Comparison of ENCODE assay signal across 12 mouse cellular contexts in the genomic region with DNA sequence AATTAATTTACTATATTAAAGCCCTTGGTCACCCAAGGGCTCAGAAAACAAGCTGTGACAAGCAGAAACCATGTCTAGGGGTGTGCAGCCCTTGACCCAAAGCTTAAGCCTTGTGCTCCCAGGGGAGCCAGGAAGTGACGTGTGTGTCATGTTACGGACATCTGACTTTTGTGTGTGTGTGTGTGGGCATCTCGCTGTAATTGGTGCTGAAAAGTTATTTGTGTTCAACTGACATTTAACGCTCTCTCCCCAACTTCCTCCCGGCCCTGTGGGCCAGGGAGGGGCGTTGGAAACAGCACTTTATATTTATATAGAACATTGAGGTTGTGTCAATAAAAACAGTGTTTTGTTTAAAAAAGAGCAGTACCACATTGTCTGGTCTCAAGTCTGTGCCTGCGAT. TPM values are rescaled to one million over a fixed set of nuclear protein-coding genes. Genes with fewer than 3 reads are reported as not detected.
DNase-seq lines count a peak whose midpoint lies in the region; ATAC-seq and TF ChIP-seq lines count a peak whose summit lies in the region.
"Had no signal": no experiment of that assay in that cellular context is flagged by ENCODE, and none has a peak within 500 bp of the region (broad histone marks: within the 10 kb centered on the region; RNA-seq: fewer than 3 reads in every experiment).

No protein-coding gene starts in this region.

- peaks cover 31% of the 10 kb centered on the region for H3K27me3 ChIP-seq in hindbrain, embryonic 14.5 days (ENCODE audit: control insufficient read depth, insufficient read depth, low read length)
- H3K27me3 ChIP-seq in hindbrain, embryonic 16.5 days (replicated peaks; ENCODE audit: control insufficient read depth, insufficient read depth, low read length) = peaks cover 14% of the 10 kb centered on the region
- H3K27me3 ChIP-seq in C2C12 (ENCODE audit: control insufficient read depth, insufficient read depth, insufficient read length) (no peaks in the 10 kb centered on the region), myocyte (ENCODE audit: control insufficient read depth, insufficient read depth, insufficient read length) (no peaks in the 10 kb centered on the region)
- H3K27me3 ChIP-seq: Patski had no signal

- no peak overlapping the region for H3K4me3 ChIP-seq in hindbrain, embryonic 14.5 days (replicated peaks; ENCODE audit: low read length)
- H3K4me3 ChIP-seq in hindbrain, embryonic 16.5 days (ENCODE audit: low read length) = no peak overlapping the region
- H3K4me3 ChIP-seq in C2C12 (ENCODE audit: insufficient read depth, poor library complexity, severe bottlenecking) (peak overlapping the region; percentile 72), myocyte (no peak overlapping the region)

- TF ChIP-seq POLR2A in myocyte (IDR thresholded peaks at IDR 0.05; ENCODE audit: insufficient read length, low read depth) = no peak

- 0 out of 2 replicates have a peak, but pooled peaks cover 13% of the 10 kb centered on the region for H3K4me1 ChIP-seq in hindbrain, embryonic 14.5 days (replicated peaks; ENCODE audit: control insufficient read depth, insufficient read depth, low read length)
- H3K4me1 ChIP-seq in hindbrain, embryonic 16.5 days (ENCODE audit: control insufficient read depth, insufficient read depth, low read depth, low read length) = peaks cover 11% of the 10 kb centered on the region

- H3K36me3 ChIP-seq in hindbrain, embryonic 14.5 days (replicated peaks; ENCODE audit: control insufficient read depth, insufficient read depth) = no peaks in the 10 kb centered on the region
- H3K36me3 ChIP-seq in hindbrain, embryonic 16.5 days (ENCODE audit: control insufficient read depth, insufficient read depth, low read length) = no peaks in the 10 kb centered on the region
- H3K36me3 ChIP-seq in C2C12 (ENCODE audit: control insufficient read depth, insufficient read depth) (peaks cover 16% of the 10 kb centered on the region), myocyte (ENCODE audit: control insufficient read depth, insufficient read depth) (no peaks in the 10 kb centered on the region)
- H3K36me3 ChIP-seq: midbrain, embryonic 10.5 days had no signal

- peak overlapping the region; percentile 95; the same call in 1 of the 2 replicates for H3K4me2 ChIP-seq in hindbrain, embryonic 14.5 days (replicated peaks)
- H3K4me2 ChIP-seq in hindbrain, embryonic 16.5 days (ENCODE audit: low read length) = no peak overlapping the region
- peak overlapping the region; percentile 85 for H3K4me2 ChIP-seq in myocyte (ENCODE audit: low read depth)

- WGBS in hindbrain, embryonic 14.5 days = 65% methylated on average over 7 of the region's 7 CpGs
- WGBS in hindbrain, embryonic 16.5 days = 69% methylated on average over 7 of the region's 7 CpGs

- peaks cover 10% of the 10 kb centered on the region for H3K79me3 ChIP-seq in C2C12 (ENCODE audit: low read depth)

- H3K9me3 ChIP-seq in hindbrain, embryonic 14.5 days (ENCODE audit: control insufficient read depth, low read length) = no peaks in the 10 kb centered on the region
- no peaks in the 10 kb centered on the region for H3K9me3 ChIP-seq in hindbrain, embryonic 16.5 days (ENCODE audit: control insufficient read depth, low read length)
- H3K9me3 ChIP-seq: midbrain, embryonic 10.5 days had no signal

- no peak for DNase-seq in hindbrain, embryonic 14.5 days (ENCODE audit: low spot score)
- DNase-seq in ovary, postnatal 10 days (ENCODE audit: low spot score) = no peak
- no peak for DNase-seq in left cerebral cortex, adult 9 months (ENCODE audit: low spot score in 2 of 2)
- DNase-seq in embryo, embryonic 9.5 days (ENCODE audit: extremely low spot score) = no peak
- DNase-seq: kidney, adult 9 months; retina, postnatal 1 day had no signal

- no peak overlapping the region for H3K9ac ChIP-seq in hindbrain, embryonic 14.5 days
- no peak overlapping the region for H3K9ac ChIP-seq in hindbrain, embryonic 16.5 days (ENCODE audit: low read depth, low read length)

- TF ChIP-seq CTCF in C2C12 (IDR thresholded peaks at IDR 0.05; ENCODE audit: control insufficient read depth, insufficient read depth, insufficient read length) = no peak

- H3K79me2 ChIP-seq in C2C12 (ENCODE audit: control insufficient read depth, insufficient read depth) (peaks cover 23% of the 10 kb centered on the region), myocyte (ENCODE audit: control insufficient read depth, insufficient read depth) (no peaks in the 10 kb centered on the region)

- no peak overlapping the region for H3K27ac ChIP-seq in hindbrain, embryonic 14.5 days
- H3K27ac ChIP-seq in hindbrain, embryonic 16.5 days (ENCODE audit: low read depth, low read length) = no peak overlapping the region
- H3K27ac ChIP-seq: midbrain, embryonic 10.5 days had no signal

- H3ac ChIP-seq in C2C12 (ENCODE audit: control insufficient read depth, insufficient read length, low read depth) (peak overlapping the region; percentile 26), myocyte (ENCODE audit: control insufficient read depth, insufficient read length) (no peak overlapping the region)

- ATAC-seq in hindbrain, embryonic 14.5 days (ENCODE audit: low FRiP score) = no peak
- ATAC-seq in hindbrain, embryonic 16.5 days = no peak
- ATAC-seq in common myeloid progenitor, adult 5-6 weeks (replicated peaks; ENCODE audit: low read depth, poor library complexity, severe bottlenecking) = 0 out of 2 replicates have a peak, but pooled peaks have one; percentile 2
- ATAC-seq: Patski had no signal

TF ChIP-seq in C2C12, 6 proteins besides CTCF, POLR2A, EP300 and RAD21:
- TF ChIP-seq MYOD1 (IDR thresholded peaks at IDR 0.05; ENCODE audit: control insufficient read depth, insufficient read length, low read depth) (no peak), USF1 (IDR thresholded peaks at IDR 0.05; ENCODE audit: low read depth) (no peak), FOSL1 (IDR thresholded peaks at IDR 0.05; ENCODE audit: insufficient read depth, low read length, poor library complexity, severe bottlenecking) (no peak), MAX (IDR thresholded peaks at IDR 0.05) (no peak), MYOG (IDR thresholded peaks at IDR 0.05; ENCODE audit: control insufficient read depth, extremely low read depth, insufficient read length) (no peak), CEBPB (IDR thresholded peaks at IDR 0.05; ENCODE audit: low read depth) (no peak)
TF ChIP-seq in C2C12: peak in this region for 0.

TF ChIP-seq in myocyte, 11 proteins besides CTCF, POLR2A, EP300 and RAD21:
- TF ChIP-seq MYOG (IDR thresholded peaks at IDR 0.05; ENCODE audit: control insufficient read depth in 1 of 3, insufficient read depth in 1 of 3, insufficient read length in 2 of 3, low read depth in 2 of 3) = no peak

RNA-seq across cellular contexts. Expression of gene Astl, which starts 0.4 kb away (rescaled TPM):
- polyA plus RNA-seq in hindbrain, embryonic 14.5 days (2014; fragmentation: Nextera tagmentation; extraction: Ambion mirVana) = not detected in 2 replicates
- polyA plus RNA-seq in hindbrain, embryonic 16.5 days (2015; fragmentation: Nextera tagmentation; extraction: Ambion mirVana) = not detected in 2 replicates
- not detected for polyA plus RNA-seq in C2C12 (2012; fragmentation: generic; extraction: Trizol)
- not detected in 2 replicates for total RNA-seq in common myeloid progenitor, adult 5-6 weeks (2017)
- polyA plus RNA-seq in myocyte (2012; fragmentation: generic; extraction: Trizol) = 0.01 TPM
- polyA plus RNA-seq: midbrain, embryonic 10.5 days; Patski had no signal

RNA-seq across cellular contexts. Expression of gene Dusp2, which starts 2.1 kb away (rescaled TPM):
- 12.5 and 15.2 TPM in 2 replicates for polyA plus RNA-seq in hindbrain, embryonic 14.5 days (2014; fragmentation: Nextera tagmentation; extraction: Ambion mirVana)
- polyA plus RNA-seq in hindbrain, embryonic 16.5 days (2015; fragmentation: Nextera tagmentation; extraction: Ambion mirVana) = 14.9 and 17.1 TPM in 2 replicates
- 13.9 TPM for polyA plus RNA-seq in C2C12 (2012; fragmentation: generic; extraction: Trizol)
- 144 and 157 TPM in 2 replicates for total RNA-seq in common myeloid progenitor, adult 5-6 weeks (2017)
- polyA plus RNA-seq in myocyte (2012; fragmentation: generic; extraction: Trizol) = 4.5 TPM

RNA-seq across cellular contexts. Expression of gene Adra2b, which starts 25.0 kb away (rescaled TPM):
- 0.53 and 0.79 TPM in 2 replicates for polyA plus RNA-seq in hindbrain, embryonic 14.5 days (2014; fragmentation: Nextera tagmentation; extraction: Ambion mirVana)
- polyA plus RNA-seq in hindbrain, embryonic 16.5 days (2015; fragmentation: Nextera tagmentation; extraction: Ambion mirVana) = 0.72 and 0.90 TPM in 2 replicates
- not detected for polyA plus RNA-seq in C2C12 (2012; fragmentation: generic; extraction: Trizol)
- total RNA-seq in common myeloid progenitor, adult 5-6 weeks (2017) = 0.14 TPM in 1 of 2 replicates, not detected in the other
- not detected for polyA plus RNA-seq in myocyte (2012; fragmentation: generic; extraction: Trizol)
- polyA plus RNA-seq: Patski had no signal
